Mouse (Mus musculus): Measurements from ENCODE around the gene Mmp21.
"Not testable (repeated sequence)": the region's sequence is repeated elsewhere in the genome, so short reads cannot be mapped to it uniquely, and the experiment has no call there.

Mmp21 gene

DNA sequence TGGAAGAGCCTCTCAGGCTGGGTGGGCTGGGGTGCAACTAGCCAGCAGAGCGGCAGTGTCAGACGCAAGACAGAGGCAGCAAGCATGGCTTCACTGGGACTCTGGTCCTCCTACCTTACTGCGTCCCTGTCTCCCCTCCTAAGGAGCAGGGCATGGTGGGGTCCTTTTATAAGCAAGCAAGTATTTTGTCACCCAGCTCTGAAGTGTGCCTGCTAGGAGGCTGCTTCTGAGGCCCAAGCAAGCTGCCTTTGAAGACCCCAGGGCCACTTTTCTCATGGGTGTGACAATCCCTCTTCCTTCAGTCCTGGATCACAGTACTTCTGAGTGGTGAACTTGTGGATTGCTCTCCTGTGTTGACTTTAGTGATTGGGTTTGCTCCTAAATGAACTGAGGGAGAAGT lies at the start of gene Mmp21:
Gene Mmp21, minus strand, starts transcription at position 101 of the 400 bp plus-strand sequence.
- DNase-seq (ENCODE audit: low spot score): no peak

DNA sequence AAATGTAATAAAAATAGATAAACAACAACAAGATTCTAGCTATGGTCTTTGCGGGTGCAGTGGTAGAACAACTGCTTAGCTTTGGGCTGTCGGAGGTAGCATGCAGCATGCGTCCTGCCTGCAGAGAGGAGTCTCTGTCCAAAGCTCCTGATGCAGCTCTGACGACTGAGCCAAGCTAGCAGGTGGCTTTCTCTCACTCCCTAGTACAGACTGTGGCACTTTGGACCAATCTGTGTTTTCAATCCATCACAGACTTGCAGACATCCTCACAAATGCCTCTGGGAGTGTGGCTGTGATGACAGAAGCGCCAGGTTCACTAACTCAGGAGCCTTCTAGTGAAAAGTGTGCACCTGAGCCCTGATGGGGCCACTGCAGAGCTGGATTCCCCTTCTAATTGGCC lies 49.5 kb upstream of the Mmp21 start:
- DNase-seq (ENCODE audit: low spot score): no peak

DNA sequence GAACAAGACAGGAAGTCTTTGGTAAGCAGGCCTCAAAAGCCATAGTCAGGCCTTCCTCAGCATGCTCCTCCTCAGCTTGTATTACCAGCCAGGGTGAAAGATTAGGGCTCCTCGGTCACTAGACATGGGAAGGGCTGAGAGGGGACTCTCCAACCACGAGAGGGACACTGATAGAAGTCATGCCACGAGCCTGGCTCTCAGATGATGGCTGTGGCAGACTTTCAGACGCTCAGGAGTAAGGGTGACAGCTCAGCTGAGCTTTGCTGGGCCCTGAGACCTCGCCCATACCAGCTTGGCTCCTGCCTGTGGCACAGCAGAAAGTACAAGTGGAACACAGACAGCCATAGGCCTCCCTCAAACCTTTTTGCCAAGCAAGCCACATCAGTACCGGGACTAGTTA lies 47.2 kb upstream of the Mmp21 start:
- no peak for DNase-seq (ENCODE audit: low spot score)

DNA sequence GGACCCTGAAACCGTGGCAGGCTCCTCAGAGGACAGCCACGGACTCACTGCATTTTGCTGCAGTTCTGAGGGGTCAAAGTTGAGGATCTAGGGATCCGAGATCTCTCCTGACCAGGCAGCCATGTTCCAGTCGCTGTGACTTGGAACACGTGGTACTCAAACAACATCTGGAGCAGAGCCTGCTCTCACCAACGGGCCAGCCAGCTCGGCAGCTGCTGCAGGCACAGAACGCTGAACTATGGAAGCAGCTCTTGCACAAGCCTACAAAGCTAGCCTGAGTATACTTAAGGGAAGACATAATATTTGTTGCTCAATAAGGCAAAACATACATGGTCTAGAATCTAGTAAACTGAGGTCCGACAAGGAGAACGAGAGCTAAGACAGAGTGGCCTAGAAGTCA lies 45.7 kb upstream of the Mmp21 start:
- no peak for DNase-seq (ENCODE audit: low spot score)

DNA sequence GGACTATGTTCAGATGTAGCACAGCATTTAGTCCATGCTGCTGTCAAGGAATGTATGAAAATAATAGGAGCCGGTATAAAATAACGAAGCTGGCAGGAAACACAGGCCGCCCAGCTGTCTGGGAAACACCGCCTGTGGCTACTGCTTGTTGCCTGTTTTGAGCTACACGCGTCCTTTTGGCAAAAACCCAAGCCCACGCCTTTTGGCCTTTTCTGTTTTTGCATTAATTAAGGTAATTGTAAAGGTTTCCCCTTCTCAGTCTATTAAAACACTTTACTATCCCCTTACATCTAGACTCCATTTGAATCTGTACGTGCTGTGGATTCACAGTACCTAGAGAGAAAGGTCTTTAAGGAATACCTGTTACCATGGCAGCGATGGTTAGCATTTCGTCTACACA lies 45.0 kb upstream of the Mmp21 start:
- no peak for DNase-seq (ENCODE audit: low spot score)

DNA sequence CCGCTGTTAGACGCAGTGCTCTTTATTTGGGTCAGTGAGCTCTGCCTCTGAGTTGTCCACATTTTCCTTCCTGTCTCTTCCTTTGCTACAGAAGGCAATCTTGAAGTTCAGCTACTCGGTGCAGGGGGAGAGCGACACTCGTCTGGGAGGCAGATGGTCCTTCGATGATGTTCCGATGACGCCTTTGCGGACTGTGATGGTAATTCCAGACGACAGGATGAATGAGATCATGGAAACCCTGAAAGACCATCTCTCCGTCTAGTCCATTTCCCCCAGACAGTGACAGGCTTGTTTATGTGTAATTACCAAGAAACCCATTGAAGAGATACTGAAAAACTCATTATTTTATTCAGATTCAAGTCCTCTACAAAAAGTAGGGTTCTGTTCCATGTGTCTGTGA lies 40.8 kb upstream of the Mmp21 start:
- no peak for DNase-seq (ENCODE audit: low spot score)

DNA sequence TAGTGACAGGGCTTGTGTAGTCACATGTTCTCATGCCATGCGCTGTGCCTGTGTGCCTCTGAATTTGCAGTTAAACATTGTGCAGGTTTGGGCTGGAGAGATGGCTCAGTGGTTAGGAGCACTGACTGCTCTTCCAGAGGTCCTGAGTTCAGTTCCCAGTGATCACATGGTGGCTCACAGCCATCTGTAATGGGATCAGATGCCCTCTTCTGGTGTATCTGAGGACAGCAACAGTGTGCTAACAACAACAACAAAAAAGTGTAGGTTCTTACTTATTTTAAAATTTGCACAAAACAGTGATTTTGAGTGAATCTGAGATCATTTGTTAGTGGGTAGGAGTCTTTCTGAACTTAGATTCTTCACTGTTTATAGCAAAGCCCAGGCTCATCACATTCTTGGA lies 38.7 kb upstream of the Mmp21 start:
- no peak for DNase-seq (ENCODE audit: low spot score)

DNA sequence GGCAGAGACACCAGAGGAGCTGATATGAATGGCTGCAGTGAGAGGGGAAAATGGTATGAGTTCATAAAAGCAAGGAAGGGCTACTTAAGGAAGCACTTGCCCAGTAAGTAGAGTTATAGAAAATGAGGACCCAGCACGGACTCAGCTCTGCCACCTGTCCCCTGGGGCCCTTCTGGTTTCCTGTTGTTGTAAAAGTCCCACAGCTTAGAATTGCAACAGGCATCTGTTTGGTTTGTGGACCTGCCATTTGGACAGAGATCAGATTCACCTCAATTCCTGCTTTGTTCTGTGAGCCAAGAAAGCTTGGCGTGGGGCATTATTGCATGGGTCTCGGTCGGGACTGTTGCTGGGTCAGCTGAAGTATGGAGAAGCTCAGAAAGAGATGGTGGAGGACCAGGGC lies 35.5 kb upstream of the Mmp21 start:
- no peak for DNase-seq (ENCODE audit: low spot score)

DNA sequence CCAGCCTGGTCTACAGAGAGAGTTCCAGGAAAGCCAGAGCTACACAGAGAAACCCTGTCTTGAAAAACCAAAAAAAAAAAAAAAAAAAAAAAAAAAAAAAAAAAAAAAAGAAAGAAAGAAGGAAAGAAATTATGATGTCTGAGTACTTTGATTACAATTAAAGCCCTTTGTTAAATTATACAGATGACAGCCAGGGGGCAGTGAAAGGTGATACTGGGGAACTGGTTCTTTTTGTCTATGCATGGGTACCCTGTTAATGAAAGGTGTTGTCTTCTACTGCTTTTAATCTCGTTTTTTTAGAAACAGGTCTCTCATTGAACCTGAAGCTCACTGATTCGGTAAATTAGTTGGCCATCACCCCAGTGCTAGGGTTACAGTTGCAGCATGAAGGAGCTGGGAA lies 27.4 kb upstream of the Mmp21 start:
- DNase-seq (ENCODE audit: low spot score): no peak

DNA sequence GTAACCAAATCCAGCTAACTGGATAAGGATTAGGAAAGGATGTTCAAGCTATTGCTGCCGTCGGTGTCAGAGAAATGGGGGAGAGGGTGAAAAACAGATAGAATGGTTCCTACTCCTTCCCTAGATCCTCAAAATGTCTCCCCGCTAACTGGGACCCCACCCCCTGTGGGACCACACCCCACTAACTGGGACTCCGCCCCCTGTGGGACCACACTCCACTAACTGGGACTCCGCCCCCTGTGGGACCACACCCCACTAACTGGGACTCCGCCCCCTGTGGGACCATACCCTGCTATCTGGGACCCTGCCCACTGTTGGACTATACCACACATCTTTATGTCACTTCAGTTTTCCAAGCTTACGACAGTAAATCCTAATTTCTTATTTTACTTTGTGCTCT lies 24.0 kb upstream of the Mmp21 start:
- no peak for DNase-seq (ENCODE audit: low spot score)

DNA sequence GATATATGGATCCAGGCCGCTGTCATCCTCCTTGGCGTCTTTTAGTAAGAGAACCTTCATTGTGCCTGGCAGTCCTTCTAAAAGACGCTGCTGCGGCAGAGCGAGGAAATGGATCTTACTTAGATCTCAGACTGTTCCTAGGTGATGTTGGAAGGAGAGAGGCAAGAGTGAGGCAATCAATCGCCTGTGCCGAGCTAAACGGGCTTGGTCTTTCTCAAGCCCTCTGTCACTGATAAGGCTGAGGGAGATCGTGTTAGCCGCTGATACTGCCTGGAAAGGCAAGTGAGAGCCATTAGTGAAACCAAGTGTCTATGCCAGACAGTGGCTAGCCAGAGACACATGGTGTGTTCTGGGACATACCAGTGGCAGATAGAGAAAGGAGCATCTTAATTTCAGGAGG lies 22.5 kb upstream of the Mmp21 start:
- DNase-seq (ENCODE audit: low spot score): no peak

DNA sequence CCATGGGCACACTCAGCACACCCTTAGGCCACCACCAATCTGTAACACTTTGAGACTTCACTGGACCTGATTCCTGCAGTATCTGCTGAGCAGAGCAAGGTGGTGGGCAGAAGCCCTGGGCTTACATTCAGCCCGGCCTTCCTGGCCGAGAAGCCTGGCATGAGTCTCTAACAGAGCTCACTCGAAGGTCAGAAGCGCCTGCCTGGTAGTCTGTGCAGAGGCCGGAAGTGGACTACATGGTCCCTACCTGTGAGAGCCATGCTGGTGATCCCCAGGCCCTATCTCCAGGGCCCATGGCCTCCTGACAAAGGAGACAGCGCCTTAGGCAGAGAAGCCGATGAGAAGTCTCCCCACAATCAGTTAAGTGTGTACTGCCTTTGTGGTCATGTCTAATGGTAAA lies 21.5 kb upstream of the Mmp21 start:
- DNase-seq (ENCODE audit: low spot score): no peak

DNA sequence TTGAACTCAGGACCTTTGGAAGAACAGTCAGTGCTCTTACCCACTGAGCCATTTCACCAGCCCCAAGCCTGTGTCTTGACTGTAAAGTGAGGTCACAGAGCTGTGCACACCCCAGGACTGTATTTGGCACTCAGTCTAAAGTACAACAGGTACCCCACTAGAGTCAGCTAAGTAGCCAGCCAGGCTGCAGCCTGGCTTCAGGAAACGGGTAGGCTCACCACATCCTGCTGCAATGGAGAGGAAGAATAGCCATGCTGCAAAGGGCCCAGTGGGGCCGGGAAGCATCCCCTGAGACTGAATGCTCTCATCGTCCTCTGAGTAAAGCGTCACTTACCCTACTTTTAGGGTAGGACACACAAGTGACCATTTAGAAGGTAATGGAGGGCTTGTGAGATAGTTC lies 20.0 kb upstream of the Mmp21 start:
- no peak for DNase-seq (ENCODE audit: low spot score)

DNA sequence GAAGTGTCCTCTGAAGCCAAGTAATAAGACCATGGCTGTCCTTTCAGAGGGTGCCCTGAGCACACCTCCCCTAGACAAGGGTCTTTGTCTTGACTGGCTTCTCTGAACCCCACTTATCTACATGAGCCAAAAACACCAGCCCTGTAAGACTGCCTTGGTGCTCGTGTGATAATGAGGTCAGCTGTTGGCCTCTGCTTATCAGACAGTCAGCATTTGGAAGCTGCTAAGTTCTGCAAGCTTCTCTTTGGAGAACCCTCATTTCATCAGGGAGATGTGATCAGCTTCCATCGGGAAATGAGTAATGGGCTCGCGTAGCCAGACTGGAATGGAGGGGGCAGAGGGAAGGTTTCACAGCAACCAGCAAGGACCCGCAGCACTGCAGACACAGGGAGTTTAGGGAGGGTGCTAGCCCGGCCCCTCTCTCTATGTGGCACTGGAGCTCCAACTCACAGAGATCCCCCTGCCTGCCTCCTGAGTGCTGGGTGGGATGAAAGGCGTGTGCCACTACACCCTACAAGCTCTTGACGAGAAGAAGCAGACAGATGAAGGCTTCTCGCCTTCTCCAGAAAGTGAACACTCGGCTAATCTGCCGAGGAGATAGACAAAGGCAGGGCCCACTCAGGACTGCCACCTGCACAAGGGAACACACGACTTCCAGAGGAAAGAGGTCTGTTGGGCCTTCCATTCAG lies 18.3 kb upstream of the Mmp21 start:
- DNase-seq (ENCODE audit: low spot score): no peak

DNA sequence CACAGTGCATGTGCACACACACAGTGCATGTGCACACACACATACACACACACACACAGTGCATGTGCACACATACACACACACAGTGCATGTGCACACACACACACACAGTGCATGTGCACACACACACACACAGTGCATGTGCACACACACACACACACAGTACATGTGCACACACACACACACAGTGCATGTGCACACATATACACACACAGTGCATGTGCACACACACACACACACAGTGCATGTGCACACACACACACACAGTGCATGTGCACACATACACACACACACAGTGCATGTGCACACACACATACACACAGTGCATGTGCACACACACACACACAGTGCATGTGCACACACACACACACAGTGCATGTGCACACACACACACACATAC lies 5.8 kb upstream of the Mmp21 start:
- DNase-seq (ENCODE audit: low spot score): not testable (repeated sequence)

DNA sequence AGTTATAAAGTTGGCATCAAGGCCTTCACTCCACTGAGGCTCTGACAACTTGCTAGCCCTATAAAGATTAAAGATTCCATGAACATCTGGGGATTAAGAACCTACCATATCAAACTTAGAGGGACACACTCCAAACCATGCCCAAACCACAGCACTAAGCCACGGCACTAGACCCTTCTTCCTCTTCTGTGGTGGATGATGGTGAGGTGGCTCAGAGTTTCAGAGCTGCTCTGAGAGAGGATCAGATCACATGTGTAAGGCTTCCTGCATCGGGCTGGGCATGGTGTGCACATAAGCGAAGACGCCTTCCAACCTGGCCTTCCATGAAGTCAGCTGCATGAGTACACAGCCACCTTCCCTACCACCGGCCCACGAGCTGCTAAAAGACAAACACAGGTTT lies 4.8 kb upstream of the Mmp21 start:
- no peak for DNase-seq (ENCODE audit: low spot score)

DNA sequence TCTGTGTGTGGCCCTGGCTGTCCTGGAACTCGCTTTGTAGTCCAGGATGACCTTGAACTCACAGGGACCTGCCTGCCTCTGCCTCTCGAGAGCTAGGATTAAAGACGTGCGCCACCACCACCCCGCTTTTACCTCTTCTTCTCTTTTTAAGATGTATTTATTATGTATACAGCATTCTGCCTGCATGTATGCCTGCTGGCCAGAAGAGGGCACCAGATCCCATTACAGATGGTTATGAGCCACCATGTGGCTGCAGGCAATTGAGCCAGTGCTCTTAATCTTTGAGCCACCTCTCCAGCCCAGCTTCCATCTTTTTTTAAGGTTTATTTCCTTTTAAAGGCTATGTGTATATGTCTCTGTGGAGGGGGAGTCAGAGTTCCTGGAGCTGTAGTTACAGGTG lies 4.2 kb upstream of the Mmp21 start:
- DNase-seq (ENCODE audit: low spot score): no peak

DNA sequence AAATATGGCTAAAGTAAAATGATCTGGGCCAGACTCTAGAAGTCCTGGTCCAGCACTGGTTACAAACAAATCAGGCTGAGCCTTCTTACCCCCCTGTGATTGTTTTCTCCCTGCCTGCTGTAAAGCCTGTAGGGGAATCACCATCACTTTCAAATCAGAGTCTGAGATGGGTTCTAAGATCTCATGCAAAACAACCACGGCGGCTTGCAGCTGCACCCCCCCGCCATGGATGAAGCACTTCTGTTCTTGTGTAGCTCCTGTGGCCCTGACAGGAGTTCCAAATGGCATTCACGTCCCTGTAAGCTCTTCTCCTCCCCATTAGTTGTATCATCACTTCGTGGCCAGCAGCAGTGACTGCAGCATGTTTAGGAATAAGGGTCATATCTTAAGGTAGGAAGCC lies 3.8 kb upstream of the Mmp21 start:
- DNase-seq (ENCODE audit: low spot score): no peak

DNA sequence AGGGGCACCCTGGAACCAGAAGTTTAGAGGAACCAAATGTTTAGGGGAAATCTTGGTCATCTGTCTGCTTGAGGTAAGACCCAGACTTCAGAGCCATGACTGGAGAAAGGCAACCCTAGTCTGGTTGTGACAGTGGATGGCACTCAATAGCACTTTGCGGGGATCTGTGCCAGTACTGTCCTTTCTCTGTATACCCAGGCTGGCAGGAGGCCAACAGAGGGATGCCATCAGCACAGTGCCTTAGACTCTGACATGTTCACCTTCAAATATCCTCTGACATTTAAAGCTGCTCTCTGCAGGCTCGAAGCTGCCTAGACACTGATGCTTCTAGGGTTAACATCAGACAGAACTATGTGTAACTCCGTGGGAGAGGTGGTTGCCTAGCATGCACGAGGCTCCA lies 422 bp downstream of the Mmp21 start:
- no peak for DNase-seq (ENCODE audit: low spot score)

DNA sequence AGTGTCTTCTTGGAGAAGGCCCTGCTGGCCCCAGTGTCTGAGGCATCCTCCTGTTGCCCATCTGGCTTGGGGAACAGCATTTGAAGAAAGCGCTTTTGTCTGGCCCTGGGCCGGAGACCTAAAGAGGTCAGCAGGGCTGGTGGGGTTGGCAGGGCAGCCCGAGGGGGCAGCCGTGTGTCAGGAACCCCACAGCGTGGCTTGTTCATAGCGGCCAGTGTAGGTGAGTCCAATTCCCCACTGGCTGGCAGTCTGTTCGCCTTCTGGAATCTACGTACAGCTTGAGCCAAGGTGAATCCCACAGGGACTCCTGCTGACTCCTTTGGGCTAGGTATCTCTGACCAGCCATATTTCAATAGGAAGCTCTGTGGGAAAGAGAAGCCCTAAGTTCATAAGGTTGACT lies 1.1 kb downstream of the Mmp21 start:
- no peak for DNase-seq (ENCODE audit: low spot score)

DNA sequence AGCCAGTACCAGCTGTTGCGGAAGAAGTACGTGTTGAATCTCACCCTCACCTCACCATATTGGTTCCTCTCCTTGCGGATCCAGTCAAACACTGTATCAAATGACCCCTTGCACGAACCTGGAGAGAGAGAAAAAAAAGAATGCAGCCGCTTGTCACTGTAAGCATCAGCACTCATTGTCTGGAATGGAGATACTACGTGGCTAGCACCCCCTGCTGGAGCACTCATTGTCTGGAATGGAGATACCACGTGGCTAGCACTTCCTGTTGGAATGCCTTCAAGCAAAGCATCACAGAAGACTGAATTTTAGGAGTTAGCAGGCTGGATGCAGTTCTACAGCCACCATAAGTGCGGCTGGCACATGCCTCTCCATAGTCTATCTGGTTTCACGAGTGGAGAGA lies 3.9 kb downstream of the Mmp21 start:
- no peak for DNase-seq (ENCODE audit: low spot score)

DNA sequence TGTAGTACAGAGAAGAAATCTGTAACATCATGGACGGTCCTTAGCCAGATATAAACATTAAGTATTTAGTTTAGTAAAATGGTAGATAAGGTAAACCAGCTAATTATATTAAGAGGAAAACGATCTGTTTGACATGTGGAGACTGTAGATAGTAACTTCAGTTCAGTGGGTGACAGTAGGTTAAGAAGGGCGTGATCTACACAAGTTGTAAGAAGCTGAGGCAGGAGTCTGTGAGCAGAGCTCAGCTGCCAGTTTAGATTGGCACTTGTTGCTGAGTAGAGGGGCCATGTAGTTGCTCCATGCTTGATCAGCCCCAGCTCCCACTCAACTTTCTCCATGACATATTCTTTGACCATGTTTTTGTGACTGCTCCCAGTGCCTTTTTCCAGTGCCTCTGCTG lies 9.0 kb downstream of the Mmp21 start:
- DNase-seq (ENCODE audit: low spot score): no peak

DNA sequence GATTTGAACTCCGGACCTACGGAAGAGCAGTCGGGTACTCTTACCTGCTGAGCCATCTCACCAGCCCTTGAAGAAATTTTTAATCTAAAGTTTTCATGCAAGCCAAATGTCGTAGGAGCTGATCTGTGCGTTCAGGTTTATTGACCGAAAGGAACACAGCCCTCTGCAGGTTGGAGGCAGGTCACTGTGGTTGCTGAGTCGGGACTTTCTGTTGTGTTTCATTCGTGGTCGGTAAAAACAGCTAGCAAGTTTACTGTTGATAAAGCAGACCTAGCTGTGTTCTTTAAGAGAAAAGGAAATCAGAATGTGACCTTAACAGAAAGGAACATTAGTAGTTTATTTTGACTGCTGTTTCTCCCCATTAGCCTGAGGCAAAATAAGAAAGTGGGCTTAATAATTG lies 9.9 kb downstream of the Mmp21 start:
- no peak for DNase-seq (ENCODE audit: low spot score)

DNA sequence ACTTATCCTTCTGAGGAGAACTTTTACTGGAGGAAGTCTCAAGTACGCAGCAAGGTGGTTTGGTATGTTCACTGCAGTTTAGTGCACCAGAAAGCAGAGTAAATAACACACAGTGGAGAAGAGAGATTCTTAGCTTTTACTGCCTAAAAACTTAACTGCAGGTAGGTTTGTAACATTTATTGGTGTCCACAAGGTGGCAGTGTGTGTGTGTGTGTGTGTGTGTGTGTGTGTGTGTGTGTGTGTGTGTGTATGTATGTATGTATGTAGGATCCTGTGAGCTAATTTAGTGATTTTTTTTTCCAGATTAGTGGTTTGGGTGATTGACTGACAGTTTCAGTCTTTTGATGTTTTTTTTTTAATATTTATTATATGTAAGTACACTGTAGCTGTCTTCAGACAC lies 10.8 kb downstream of the Mmp21 start:
- DNase-seq (ENCODE audit: low spot score): no peak

DNA sequence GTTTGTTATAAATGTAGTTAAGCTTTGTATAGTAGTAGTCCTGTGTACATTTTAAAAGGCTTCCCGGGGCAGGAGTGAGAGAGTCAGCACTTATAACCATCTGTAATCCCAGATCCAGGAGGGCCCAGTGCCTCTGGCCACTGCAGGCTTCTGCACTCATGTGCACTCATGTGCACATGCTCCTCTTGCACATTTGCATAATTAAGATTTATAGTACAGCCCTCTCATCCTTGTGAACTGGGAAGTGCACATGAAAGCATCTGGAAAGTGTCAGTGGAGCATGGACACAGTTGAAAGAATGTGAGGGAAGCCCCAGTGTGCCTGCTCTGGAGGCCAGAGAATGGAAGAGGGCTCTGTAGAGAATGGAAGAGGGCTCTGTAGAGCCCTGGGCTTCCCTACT lies 17.4 kb downstream of the Mmp21 start:
- no peak for DNase-seq (ENCODE audit: low spot score)
